Mouse (Mus musculus) CH12.LX (cell line): ENCODE data around the gene Ttc39b.

Source experiments
- HCFC1 ChIP-seq: IDR thresholded peaks from 2 replicates; pipeline ENCODE4 v1.6.1; 2012; ENCODE audit warnings: low read depth, mild to moderate bottlenecking, inconsistent platforms, low read length, improper control_type of control experiment
- RCOR1 ChIP-seq: conservative IDR thresholded peaks from 2 replicates; pipeline ENCODE4 v1.6.1; 2012; ENCODE audit warnings: low read depth, mild to moderate bottlenecking, inconsistent platforms, low read length, improper control_type of control experiment
- USF2 ChIP-seq: conservative IDR thresholded peaks from 2 replicates; pipeline ENCODE4 v1.6.1; 2011; ENCODE audit warnings: low read depth, low read length, improper control_type of control experiment

DNA sequence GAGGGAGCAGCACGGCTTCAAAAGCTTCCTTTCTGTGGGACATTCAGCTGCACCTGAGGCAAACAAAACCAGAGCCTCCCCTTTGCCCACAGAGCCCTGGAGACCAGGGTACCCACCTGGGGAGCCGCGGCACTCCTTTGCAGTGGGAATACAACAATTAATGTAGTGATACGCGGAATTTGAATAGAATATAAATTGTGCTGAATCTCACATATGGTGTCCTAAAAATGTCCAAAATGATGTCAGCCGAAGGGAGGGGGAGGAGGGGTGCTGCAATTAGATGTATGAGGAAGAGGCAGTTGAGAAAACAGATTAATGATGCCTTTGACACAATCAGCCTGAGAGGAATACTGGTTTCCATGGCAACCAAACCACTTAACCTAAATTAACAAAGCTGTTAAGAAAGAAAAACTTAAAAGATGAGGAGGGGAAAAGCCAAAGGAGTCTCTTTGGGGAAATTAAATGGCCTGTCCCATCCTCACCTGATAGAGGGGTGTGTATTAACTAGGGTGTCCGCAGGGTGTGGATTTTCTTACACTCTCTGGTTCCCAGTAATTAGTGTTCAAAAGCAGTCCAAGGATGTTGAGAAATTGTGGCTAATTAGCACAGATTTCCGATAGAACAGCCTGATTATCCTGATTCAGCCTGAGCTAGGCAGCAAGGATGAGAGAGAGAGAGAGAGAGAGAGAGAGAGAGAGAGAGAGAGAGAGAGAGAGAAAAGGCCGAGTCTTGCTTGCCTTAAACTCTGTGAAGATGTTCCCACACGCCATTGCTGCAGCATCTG, 117.1 kb downstream of the Ttc39b start:
- TF ChIP-seq USF2: no peak
- no peak for TF ChIP-seq HCFC1
- no peak for TF ChIP-seq RCOR1
